Mouse (Mus musculus) testis, adult 2 months (tissue): Measurements from ENCODE around the gene Nfe2l3. TPM values are rescaled to one million over a fixed set of nuclear protein-coding genes. Genes with fewer than 3 reads are reported as not detected.

Source experiments
- H3K27ac ChIP-seq: fragments of 200-500 bp; 2 replicates; pipeline ENCODE4 v1.5.1; 2012; ENCODE audit warnings: low read depth, low read length; ENCODE audit not compliant: control insufficient read depth, insufficient read depth
- H3K27me3 ChIP-seq: fragments of 200-500 bp; 2 replicates; pipeline ENCODE4 v1.6.1; 2012; ENCODE audit warnings: mild to moderate bottlenecking, low read length, moderate library complexity; ENCODE audit not compliant: control insufficient read depth, insufficient read depth
- H3K36me3 ChIP-seq: fragments of 200-500 bp; 2 replicates; pipeline ENCODE4 v1.6.1; 2012; ENCODE audit warnings: mild to moderate bottlenecking, low read length; ENCODE audit not compliant: control insufficient read depth, insufficient read depth
- H3K4me1 ChIP-seq: fragments of 200-500 bp; 2 replicates; pipeline ENCODE4 v1.6.1; 2012; ENCODE audit warnings: low read length; ENCODE audit not compliant: control insufficient read depth, insufficient read depth
- H3K4me3 ChIP-seq: fragments of 200-500 bp; 2 replicates; pipeline ENCODE4 v1.5.1; 2012; ENCODE audit warnings: low read depth, mild to moderate bottlenecking, low read length, moderate library complexity, mixed read lengths; ENCODE audit not compliant: control insufficient read depth
- CTCF ChIP-seq: fragments of 200-500 bp; IDR thresholded peaks from 2 replicates; pipeline ENCODE4 v1.5.1; 2012; ENCODE audit warnings: low read depth, mild to moderate bottlenecking, inconsistent platforms, low read length, moderate library complexity; ENCODE audit not compliant: control insufficient read depth, insufficient read depth, insufficient replicate concordance
- POLR2A ChIP-seq: fragments of 200-500 bp; IDR thresholded peaks from 2 replicates; pipeline ENCODE4 v1.6.1; 2012; ENCODE audit warnings: low read depth, mild to moderate bottlenecking, inconsistent platforms, low read length, moderate library complexity; ENCODE audit not compliant: control insufficient read depth
- polyA plus RNA-seq: library from polyadenylated mRNA; depleted of rRNA; stranded (reverse); fragments of >200 nt; gene quantifications from 2 replicates; pipeline ENCODE4 v1.2.3, GENCODE M21; 2012

Gene Nfe2l3
- polyA plus RNA-seq, 1 experiment = 1.1 TPM

DNA sequence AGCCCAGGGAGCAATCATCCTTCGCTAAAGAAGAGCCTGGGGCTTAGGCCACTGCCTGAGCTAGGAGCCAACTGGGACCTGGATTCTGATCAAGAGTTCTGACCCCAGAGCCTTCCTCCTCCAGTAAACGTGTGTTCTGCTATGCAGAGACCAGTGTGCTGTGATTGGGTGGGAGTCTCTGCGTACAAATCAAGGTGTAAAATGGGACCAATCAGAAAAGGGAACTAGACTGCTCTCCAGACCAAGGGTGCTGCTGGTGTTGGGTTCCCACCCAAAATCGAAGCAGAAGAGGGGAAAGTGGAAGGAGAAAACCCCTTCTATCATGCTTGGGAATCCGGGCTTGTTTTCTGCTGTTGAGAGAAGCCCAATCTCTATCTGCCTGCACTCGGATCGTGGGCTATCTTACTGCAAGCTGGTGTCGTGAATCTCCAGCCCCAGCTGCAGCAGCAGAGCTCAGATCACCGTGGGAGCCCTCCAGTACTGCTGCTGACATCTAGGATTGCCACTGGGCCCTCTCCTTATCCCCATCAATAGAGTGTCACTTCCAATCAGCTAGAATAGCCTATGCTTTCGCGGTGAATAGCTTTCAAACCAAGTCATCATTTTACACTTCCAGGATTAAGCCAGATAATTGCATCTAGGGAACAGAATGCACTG is 8.9 kb upstream of the Nfe2l3 start:
- Histone ChIP-seq H3K36me3 (no peaks in the 10 kb centered on the region), H3K4me1 (peaks cover 3% of the 10 kb centered on the region; the same call in 1 of the 2 replicates), H3K27ac (no peak overlapping the region), H3K4me3 (no peak overlapping the region), H3K27me3 (no peaks in the 10 kb centered on the region)
- no peak for TF ChIP-seq CTCF
- TF ChIP-seq POLR2A = no peak

DNA sequence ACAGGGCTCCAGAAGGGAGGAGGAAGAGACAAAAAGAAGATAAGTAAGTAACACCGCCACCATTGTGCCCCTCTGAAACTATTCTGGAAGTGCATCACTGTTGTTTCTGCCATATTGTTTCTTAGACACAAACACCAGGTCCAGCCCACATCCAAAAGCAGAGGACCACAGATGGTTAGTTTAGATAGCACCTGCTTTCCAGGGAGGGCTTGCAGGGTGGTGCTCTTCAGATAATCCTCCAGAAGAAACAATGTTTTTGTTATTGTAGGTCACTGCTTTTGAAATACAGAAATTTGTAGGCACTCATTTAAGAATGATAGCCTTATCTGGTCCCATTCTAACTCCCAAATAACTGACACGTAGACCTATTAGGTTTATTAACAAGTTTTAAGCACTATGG is 7.9 kb upstream of the Nfe2l3 start:
- Histone ChIP-seq H3K4me1 (peaks cover 3% of the 10 kb centered on the region; the same call in 1 of the 2 replicates), H3K36me3 (no peaks in the 10 kb centered on the region), H3K27me3 (no peaks in the 10 kb centered on the region), H3K27ac (no peak overlapping the region), H3K4me3 (no peak overlapping the region)
- TF ChIP-seq POLR2A (no peak), CTCF (no peak)

GRCm38 (mm10) chr6:51434270-51434669 is 1.8 kb downstream of the Nfe2l3 start:
- no peak for TF ChIP-seq POLR2A
- TF ChIP-seq CTCF = no peak
- Histone ChIP-seq H3K36me3 (no peaks in the 10 kb centered on the region), H3K4me1 (peaks cover 12% of the 10 kb centered on the region), H3K27ac (no peak overlapping the region), H3K4me3 (no peak overlapping the region), H3K27me3 (no peaks in the 10 kb centered on the region)

DNA sequence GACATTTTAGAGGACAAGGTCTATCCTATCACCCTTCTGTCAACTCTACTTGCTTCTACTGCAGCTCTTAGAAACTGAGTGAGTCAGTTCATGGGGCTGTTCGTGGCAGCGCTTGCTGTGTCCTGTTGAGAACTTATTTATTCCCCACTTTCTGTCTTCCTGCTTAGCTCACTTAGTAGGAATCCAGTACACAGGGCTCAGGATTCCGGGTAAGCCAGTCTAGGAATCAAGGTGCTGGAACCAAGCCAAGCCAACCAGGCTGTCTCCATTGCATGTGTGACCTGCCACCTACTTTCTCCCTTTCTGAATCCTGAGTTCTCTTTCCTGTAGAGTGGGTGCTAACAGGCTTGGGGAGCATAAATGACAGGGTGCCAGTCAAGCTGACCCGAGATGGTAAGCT is 5.2 kb downstream of the Nfe2l3 start:
- Histone ChIP-seq H3K4me3 (no peak overlapping the region), H3K36me3 (no peaks in the 10 kb centered on the region), H3K27me3 (no peaks in the 10 kb centered on the region), H3K4me1 (peaks cover 10% of the 10 kb centered on the region), H3K27ac (no peak overlapping the region)
- TF ChIP-seq POLR2A (no peak), CTCF (no peak)

DNA sequence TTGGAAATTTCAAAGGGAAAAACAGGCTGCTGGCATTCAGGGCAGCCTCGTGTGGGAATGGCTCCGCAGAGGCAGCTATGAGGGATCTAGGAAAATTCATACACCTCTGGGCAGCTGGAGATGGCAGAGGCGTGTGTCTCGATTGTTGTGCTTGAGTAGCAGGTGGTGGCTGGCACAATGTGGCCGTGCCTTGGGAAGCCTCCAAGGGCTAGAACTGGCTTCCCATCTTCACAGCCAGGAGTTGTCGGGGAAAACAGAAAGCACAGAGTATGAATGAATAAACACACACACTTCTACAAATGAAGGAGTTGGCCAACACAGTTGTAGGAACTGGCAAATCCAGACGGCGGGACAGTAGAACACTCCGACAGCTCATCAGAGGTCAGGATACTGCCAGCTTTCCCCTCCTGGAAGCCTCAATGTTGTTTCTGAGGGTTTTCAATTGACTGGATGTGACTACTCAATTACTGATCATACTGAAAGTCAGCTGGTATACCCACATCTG is 6.4 kb downstream of the Nfe2l3 start:
- TF ChIP-seq CTCF (no peak), POLR2A (no peak)

DNA sequence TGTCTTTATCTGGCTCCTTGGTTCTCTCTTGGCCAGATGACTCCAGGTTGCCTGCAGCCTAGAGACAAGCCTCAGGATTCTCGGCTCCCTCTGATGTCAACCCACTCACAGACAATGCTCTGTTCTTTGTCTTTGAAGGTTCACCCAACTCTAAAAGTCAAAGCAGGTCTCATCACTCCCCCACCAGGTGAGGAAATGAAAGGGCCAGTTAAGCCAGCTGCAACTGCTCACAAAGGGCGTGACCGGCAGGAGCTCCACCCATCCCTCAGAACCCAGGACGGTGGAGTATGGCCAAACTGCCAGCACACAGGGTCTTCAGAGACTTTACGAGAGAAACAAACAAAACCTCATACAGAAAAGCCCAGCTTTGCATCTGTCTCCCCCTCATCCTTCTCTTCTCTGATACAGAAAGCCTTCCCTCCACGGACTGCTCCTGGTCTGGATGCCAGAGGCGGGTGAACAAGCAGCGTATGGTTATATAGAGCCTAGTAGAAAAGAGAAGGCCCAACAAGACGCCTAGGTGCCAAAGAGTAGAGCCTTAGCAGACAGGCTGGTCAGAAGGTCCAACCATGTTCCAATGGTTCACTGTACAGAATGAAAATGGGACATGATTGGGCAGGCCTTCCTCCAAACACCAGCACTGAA is 9.8 kb downstream of the Nfe2l3 start:
- TF ChIP-seq CTCF (no peak), POLR2A (no peak)
- no peak overlapping the region for H3K4me3 ChIP-seq
- no peaks in the 10 kb centered on the region for H3K36me3 ChIP-seq
- no peaks in the 10 kb centered on the region for H3K4me1 ChIP-seq
- no peaks in the 10 kb centered on the region for H3K27me3 ChIP-seq
- no peak overlapping the region for H3K27ac ChIP-seq

More for the DNA sequence above, 6.4 kb downstream of the Nfe2l3 start:
- H3K4me3 ChIP-seq = no peak overlapping the region
- 0 out of 2 replicates have a peak, but pooled peaks cover under 1% of the 10 kb centered on the region for H3K4me1 ChIP-seq
- H3K27ac ChIP-seq = no peak overlapping the region
- no peaks in the 10 kb centered on the region for H3K27me3 ChIP-seq
- H3K36me3 ChIP-seq = no peaks in the 10 kb centered on the region

GRCm38 (mm10) chr6:51452927-51453503 is 20.5 kb downstream of the Nfe2l3 start:
- no peak overlapping the region for H3K27ac ChIP-seq
- no peak overlapping the region for H3K4me3 ChIP-seq
- H3K4me1 ChIP-seq = no peaks in the 10 kb centered on the region
- no peaks in the 10 kb centered on the region for H3K27me3 ChIP-seq
- TF ChIP-seq POLR2A (no peak), CTCF (no peak)
- no peaks in the 10 kb centered on the region for H3K36me3 ChIP-seq
